Mouse (Mus musculus) adrenal gland, postnatal 36 days (tissue): ENCODE results near the gene Sirt1. TPM values are rescaled to one million over a fixed set of nuclear protein-coding genes. Genes with fewer than 3 reads are reported as not detected.
A peak's percentile ranks its signal among the peaks of the same experiment; 100 is the strongest.
"Not testable (repeated sequence)": the region's sequence is repeated elsewhere in the genome, so short reads cannot be mapped to it uniquely, and the experiment has no call there.

Experiments
- DNase-seq, 2 experiments: peaks; one replicate each; pipeline ENCODE4 v3.0.0; 2021; ENCODE audit warnings: mixed read lengths in 1 of 2
- long read RNA-seq, 2 experiments: library from polyadenylated mRNA; stranded (forward); transcript quantifications; one replicate each; pipeline ENCODE4 v2.0.0; 2021; ENCODE audit warnings: borderline sequencing depth in 2 of 2
- total RNA-seq, 2 experiments: library from RNA; stranded (reverse); gene quantifications; 2 replicates each; pipeline ENCODE4 v1.2.3; 2021

Sirt1 gene
- 10 to 100 TPM; 19.1 to 21.4 TPM for total RNA-seq
- long read RNA-seq, experiment 1, partial matches to known transcripts = 0 of 1 reads
- long read RNA-seq, experiment 1, other reads (novel, unspliced or antisense) = 0 of 1 reads
- long read RNA-seq, experiment 2, partial matches to known transcripts = 0 of 2 reads
- long read RNA-seq, experiment 2, other reads (novel, unspliced or antisense) = 0 of 2 reads

DNA sequence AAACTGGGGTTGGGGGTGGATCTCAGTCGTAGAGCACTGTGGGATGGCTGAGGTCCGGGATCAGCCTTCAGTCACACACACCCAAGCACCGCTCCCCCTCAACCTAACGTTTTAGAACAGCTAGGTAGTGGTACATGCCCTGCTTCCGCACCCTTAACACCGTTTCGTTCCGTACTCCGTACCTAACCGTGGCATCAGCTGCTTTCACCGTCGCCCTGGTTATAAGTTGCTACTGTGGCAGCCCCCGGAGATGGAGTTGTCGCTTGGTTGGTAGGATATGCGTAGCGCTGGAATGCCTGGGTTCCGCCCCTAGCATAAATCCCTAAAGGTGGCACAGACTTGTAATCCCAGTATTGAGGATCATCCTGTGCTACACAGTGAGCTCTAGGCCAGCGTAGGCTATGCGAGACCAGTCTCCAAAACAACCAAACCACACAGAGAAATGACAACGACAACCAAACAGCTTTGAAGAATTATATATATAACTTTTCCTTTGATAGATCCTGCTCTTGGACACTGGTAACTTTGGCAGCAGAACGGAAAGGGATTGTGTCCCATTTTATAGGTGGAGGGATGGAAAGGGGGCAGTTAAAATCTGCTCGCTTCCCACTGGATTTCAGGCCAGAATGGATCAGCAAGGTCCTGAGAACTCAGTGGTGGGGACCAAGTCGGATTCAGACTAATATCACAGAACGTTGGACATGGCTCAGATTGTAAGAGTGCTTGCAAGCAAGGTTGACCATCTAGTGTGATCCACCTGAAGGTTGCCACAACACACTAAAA lies at the start of gene Sirt1:
Gene Sirt1, minus strand, starts transcription at position 207 of the 783 bp plus-strand sequence.
- DNase-seq = no peak

DNA sequence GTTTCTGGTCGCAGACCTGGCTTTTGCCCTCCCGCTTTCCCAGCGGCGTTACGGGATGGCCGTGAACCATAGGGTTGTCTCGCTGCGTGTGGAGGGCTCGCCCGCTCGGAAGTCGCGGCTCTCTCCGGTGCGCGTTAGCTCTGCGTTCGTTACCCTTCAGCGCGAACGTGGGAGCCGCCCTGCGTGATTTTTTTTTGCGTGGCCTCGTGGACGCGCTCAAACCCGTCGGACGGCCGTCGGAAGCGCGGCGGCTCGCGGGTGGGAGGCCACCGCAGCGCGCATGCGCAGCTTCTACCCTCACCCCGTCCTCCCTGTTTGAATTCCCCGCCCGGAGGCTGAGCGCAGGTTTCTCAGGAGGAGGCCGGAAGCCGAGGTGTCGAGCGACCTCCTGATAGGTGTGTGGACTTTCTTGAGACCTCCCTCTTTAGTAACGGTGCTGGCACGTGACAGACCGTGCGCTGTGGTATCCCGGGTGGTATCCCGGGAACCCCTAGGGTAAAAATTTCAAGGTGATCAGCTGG lies 48.3 kb upstream of the Sirt1 start, which contains the start of gene Ctnna3:
Gene Ctnna3, plus strand, starts transcription at position 314 of the 521 bp plus-strand sequence.
- peak; percentile 91 to 94 for DNase-seq

DNA sequence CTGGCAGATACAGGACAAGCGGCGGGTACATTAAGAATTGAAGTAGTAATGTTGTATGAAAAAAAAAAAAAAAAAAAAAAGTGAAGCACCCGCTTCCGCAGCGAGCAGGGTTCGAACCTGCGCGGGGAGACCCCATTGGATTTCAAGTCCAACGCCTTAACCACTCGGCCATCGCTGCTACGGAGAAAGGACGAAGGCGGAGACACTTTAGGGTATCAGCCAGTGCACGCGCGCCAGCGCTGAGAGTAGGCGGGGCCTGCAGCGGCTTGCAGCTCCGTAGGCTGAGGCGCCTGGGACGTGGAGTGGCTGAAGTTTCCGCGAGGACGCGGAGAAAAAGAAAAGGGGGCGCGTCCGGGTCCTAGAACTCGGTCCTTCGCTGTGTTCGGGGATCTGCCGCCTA lies 47.9 kb upstream of the Sirt1 start:
- peak; percentile 96 to 99 for DNase-seq

DNA sequence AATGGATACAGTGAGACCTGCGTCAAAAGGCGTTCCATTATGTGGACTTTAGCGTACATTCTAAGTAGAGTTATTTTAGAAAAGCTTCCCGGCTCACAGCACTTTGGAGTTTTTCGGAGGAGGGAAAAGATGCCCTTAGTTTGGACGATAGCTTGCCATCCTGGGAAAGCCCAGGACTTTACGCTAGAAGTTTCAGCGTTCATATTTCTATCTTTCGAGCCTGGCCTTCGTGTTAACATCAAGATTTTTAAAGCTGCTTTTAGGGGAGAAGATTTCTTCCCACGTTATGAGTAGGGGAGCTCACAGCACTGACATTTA lies 47.5 kb upstream of the Sirt1 start:
- DNase-seq = no peak

DNA sequence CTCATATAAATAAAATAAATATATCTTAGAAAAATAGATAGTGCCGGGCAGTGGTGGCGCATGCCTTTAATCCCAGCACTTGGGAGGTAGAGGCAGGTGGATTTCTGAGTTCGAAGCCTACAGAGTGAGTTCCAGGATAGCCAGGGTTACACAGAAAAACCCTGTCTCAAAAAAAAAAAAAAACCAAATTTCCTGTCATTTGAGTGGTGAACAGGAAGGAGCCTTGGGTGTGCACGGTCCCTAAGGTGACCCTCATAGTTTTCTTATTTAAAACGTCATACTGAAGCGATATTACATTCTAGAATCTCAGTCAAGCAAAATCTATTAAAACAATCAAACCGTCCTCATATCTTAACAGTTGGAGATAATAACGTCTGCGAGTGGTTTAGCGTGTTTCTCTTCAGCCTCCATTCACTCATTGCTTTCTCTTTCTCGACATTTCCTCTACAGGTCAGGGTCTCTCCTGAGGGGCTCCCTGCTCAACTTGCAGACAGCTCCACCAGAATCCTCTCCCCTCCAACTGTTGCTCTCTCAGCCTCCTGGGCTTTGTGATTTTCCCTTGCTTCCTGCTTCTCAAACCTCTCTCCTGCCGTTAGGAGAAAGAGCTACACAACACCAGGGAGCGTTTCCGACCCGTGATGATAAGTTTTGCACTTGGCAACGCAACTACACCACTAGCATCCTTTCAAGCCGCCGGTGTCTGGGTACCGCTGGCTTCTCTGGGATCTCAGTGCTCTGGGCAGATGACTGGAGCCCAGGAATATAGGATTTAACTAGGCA lies 46.9 kb upstream of the Sirt1 start:
- peak; percentile 30 to 45 for DNase-seq

DNA sequence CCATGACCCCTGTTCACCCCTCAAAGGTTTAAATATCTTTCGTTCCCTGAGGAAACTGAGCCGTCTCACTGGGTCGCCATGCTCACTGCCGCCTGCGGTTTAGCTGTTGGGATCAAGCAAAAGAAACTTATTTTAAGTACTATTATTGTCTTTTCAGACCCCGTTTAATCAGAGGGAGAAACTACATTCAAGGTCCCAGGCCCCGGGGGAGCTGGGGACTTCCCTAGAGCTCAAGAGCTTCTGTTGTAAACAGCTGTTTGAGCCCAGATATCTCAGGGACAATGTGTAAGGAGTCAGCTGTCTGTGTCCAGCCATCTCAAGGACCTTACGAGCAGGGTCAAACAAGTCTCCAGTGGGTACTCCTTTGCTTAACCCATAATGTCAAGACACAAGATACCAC lies 45.6 kb upstream of the Sirt1 start:
- DNase-seq = no peak

DNA sequence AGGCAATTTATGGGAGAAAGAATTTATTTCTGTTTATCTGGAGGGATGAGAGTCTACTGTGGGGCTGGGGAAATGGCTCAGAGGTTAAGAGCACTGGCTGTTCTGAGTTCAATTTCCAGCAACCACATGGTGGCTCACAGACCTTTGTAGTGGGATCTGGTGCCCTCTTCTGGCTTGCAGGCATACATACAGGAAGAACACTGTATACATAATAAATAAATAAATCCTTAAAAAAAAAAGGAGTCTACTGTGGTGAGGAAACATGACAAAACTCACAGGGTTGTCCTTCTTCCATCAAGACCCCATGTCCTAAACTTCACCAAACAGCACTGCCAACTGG lies 42.9 kb upstream of the Sirt1 start:
- DNase-seq = peak; percentile 41 to 75

DNA sequence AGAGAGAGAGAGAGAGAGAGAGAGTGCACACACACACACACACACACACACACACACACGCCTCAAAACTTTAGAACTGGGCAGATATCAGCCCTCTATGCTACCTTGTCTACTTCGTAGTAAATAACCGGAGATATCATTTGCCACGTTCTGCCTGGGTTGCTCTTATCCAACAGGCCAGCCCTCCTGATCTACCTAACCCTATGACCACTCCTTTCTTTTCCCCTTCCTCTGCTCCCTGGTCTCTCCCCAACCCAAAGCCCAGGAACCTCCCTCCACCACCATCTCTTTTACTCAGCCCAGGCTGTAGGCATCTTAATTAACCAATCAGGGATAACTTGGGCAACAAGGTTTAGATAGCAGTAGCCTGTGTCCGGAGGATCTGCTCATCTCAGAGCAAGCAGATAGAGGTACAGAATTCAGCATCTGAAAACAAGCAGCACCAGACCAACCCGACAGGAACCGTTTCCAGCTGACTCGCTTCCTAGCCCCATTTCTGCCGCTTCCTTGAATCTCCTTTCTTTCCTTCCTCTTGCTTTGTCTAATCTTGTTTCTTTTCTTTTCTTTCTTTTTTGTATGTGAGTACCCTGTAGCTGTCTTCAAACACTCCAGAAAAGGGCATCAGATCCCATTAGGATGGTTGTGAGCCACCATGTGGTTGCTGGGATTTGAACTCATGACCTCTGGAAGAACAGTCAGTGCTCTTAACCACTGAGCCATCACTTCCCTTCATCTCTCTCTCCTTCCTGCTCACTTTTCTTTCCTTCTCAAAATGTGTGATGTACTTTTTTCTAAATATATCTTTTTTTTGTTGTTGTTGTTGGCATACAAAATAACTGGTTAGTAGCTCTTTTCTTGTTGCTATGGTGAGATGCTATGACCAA lies 42.3 kb upstream of the Sirt1 start:
- no peak for DNase-seq

DNA sequence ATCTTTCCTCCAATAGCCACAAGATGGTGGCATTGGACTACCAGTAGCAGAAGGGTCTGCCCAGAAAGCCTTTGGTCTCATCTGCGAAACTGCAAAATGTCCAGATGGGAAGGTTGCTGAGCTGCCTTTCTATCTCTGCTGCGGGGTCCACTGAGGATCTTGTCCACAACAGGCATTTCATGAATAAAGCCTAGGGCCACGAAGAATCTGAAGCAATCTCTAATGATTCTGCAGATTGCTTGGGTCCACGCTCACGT lies 41.2 kb upstream of the Sirt1 start:
- DNase-seq = no peak

DNA sequence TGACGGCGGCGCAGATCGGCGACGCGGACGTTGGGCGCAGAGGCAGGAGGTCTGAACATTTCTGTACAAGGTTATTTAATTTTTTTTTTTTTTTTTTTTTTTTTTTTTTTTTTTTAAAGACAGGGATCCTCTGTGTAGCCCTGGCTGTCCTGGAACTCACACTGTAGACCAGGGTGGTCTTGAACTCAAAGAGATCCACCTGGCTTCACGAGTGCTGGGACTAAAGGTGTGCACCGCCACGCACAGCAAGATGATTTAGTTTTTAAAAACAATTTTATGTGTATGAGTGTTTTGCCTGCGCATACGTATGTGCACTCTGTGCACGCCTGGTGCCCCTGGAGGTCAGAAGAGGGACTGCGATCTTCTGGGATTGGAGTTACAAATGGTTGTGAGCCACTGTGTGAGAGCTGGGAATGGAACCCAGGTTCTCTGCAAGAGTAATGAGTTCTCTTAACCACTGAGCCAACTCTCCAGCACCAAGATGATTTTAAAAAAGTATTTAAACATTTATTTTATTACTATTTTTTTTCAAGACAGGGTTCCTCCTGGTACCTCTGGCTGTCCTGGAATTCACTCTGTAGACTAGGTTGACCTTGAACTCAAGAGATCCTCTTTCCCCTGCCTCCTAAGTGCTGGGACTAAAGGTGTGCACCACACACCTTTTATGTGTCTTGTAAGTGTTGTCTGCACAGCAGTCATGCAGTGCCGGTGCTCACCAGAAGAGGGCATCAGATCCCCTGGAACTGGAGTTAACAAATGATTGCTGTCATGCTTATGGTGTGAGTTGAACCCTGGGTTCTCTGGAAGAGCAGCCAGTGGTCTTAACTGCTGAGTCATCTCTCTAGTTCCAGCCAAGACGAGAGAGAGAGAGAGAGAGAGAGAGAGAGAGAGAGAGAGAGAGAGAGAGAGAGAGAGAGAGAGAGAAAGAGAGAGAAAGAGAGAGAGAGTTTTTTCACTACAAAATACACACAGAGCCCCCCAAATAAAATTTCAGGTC lies 40.5 kb upstream of the Sirt1 start, which contains the start of gene Gm7075:
Gene Gm7075, minus strand, starts transcription at position 51 of the 997 bp plus-strand sequence.
- peak; percentile 62 to 73 for DNase-seq

DNA sequence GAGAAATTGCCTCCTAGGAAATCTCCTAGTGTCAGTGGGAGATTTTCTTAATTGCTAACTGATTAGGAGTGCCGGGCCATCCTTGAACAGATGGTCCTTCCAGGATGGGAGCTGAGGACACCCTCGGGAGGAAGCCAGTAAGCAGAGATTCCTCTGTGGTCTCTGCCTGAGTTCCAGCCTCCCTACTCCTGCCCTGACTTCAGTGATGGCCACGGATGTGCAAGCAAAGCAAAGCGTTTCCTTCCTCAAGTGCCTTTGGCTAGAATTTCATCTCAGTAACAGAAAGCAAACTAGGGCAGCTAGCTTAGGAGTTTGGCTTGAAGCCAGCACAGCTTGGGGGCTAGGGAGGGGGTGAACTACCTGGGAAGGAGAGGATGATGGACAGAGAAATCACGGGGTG lies 35.6 kb upstream of the Sirt1 start:
- no peak for DNase-seq

DNA sequence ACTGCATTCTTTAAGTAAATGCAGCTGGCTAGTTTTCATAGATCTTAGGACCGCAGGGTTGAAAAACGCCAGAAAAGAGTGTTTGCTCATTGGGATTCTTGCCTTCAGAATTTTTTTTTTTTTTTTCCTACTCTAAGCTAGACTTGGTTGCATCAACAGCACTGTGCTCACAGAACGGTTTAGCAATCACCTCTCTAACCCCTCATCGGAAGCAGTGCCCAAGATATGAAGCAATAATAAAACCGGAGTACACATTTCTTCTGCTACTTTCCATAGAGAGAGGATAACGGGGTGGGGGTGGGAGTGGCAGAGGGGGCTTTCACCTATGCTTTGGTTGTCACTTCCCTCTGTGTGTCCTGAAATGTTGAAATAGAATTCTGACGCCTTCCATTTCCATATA lies 34.3 kb upstream of the Sirt1 start:
- DNase-seq = no peak

DNA sequence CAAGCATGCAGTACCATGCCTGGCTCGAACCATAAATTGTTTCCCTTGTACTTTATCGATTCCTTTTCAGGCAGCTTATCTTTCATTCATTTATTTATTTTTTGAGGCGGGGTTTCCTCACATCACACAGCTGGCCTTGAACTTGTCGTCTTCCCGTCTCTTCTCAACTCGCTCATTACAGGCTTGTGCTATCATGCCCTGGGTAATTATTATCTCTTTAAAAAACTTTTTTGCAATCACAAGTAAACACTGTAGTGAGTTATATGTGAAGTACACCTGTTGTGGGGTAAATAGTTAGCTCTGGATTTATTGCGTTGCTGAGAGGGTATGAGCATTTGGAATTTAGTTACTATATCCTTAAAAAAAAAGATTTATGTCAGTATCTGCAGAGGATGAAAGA lies 33.8 kb upstream of the Sirt1 start:
- DNase-seq = no peak

DNA sequence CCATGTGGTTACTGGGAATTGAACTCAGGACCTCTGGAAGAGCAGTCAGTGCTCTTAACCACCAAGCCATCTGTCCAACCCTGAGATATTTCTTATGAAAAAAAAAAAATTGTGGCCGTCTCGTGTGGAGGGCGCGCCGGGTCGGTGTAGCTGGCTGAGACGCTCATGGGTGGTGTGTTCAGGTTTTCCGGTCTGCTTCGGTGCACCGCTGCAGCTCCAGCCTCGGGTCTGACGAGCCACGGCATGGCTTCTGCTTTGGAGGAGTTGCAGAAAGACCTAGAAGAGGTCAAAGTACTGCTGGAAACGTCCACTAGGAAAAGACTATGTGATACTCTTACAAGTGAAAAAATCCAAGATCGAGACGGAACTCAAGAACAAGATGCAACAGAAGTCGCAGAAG lies 31.3 kb upstream of the Sirt1 start:
- no peak for DNase-seq

DNA sequence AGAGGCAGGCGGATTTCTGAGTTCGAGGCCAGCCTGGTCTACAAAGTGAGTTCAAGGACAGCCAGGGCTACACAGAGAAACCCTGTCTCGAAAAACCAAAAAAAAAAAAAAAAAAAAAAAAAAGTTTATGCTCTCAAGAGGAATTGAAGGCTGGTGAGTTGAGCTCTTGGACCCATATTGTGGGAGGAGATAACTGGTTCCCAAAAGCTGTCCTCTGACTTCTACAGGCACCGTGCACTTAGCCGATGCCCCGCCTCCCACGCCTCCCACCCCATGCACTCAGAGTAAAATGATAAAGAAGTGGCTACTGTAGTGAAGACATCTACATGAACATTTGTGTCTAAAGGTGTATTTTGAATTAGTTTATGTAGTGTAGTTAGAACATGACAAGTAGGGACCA lies 30.2 kb upstream of the Sirt1 start:
- DNase-seq = not testable (repeated sequence)

DNA sequence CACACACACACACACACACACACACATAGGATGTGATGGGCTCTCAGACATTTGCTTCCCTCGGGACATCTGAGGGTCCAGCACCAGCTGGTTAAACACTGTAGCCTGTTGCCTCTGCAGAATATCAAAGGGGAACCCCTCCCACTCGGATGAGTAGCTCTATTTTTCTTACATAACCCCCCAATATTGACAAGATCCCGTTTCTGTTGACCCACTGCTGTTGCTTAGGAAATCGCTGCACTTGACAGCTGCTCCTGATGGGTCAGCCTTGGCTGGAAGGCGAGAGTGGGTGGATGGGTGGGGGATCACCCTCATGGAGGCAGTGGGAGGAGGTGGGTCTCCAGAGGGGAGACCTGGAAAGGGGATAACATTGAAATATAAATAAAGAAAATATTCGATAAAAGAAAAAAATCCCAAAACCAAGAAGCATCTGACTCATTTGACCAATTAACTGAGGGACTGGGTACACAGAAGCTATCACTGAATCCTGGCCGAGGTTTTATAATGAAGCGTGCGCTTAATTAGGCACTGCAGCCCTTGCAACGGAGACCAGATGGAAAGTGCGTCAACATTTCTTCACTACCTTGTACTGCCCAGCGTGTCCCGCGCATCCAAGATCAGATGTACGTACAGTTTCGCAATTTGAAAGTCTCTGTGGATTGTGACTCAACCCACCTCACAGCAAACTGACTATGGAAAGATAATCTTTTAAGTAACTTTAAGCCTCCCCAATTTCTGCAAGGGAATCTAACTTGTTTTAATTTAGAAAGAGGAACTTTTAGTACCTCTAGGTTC lies 28.9 kb upstream of the Sirt1 start:
- DNase-seq = no peak

DNA sequence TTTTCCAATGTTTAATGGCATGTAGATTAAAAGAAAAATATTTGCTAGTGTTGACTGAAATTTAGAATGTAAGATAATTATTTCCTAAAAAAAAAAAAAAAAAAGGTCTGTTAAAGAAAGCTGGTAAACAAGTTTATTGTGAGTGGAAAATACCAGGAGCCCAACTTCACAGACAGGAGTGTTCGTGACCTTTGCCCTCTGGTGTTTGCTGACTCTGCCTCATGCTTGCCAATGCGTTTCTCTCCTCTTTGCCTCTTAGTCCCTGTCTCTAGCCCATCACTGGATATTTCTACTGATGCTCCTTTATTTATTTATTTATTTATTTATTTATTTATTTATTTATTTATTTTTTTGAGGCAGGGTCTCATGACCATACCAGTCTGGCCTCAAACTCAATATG lies 22.1 kb upstream of the Sirt1 start:
- no peak for DNase-seq

DNA sequence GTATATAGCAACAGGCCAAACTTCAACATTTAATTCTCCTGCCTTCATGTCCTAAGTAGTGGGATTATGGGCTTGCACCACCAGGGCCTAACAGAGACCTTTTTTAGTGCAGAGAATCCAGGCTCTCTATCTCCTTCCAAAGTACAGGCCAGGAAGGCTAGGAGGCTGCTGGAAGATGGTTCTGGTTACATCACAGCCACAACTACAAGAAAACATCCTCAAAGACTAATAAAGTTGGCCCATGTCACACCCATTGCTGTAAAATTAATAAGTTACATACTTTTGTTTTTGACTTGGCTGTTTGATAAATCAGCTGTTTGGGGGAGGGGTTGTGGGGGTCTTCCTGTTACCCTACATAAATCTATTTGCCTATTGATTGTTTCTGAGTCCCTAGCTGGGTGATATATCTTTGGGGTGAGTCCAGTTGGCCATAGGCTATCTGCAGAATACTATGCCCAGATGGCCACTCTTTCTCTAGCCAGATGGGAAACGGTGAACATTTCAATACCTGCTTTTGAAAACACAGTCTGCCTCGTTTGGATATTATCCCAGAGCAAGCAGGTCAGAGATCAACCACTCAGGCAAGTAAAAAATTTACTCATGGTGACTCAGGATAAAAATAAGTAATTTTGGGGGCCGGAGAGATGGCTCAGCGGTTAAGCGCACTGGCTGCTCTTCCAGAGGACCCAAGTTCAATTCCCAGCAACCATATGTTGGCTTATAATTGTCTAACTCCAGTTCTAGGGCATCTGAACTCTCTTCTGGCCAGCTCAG lies 21.4 kb upstream of the Sirt1 start:
- no peak for DNase-seq

DNA sequence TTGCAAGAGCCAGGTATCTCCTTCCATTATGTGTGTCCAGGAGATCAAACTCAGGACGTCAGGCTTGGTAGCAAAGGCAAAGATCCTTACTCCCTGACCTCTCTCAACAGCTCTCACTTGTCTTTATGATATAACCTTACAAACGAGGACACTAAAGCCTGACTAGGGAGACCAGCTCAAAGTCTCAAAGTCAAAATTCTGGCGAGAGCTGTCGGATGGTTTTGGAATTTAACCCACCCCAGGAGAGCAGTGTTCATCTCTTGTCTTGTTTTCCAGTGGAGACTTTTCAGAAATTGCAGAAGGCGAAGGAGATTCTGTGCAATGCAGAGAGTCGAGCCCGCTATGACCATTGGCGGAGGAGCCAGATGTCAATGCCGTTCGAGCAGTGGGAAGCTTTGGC lies 15.5 kb upstream of the Sirt1 start:
- DNase-seq = no peak
